Mouse (Mus musculus) E14TG2a.4 (cell line): ENCODE measurements at regions not wholly inside any gene's neighbourhood (a gene's known extent, or its start where the extent isn't known, plus 50 kb on each side); places are given as distances from the start of the nearest gene placed in this dataset.

Experiments
- CTCF ChIP-seq: conservative IDR thresholded peaks from 2 replicates; pipeline ENCODE4 v1.5.1; 2014; ENCODE audit warnings: low read length
- NANOG ChIP-seq: IDR thresholded peaks from 2 replicates; pipeline ENCODE4 v1.6.1; 2014; ENCODE audit warnings: borderline replicate concordance, low read length, mixed read lengths
- POU5F1 ChIP-seq: IDR thresholded peaks from 2 replicates; pipeline ENCODE4 v1.6.1; 2014; ENCODE audit warnings: low read length, borderline replicate concordance

- TF ChIP-seq CTCF (no peak), NANOG (no peak), POU5F1 (no peak)
Measured at GRCm38 (mm10) chr8:92759848-92760247, 67.2 kb upstream of the Mmp2 start.
